Mouse (Mus musculus) layer of hippocampus, postnatal 36 days (tissue): ENCODE results near the gene Cnr2. TPM values are rescaled to one million over a fixed set of nuclear protein-coding genes. Genes with fewer than 3 reads are reported as not detected.
"Not testable (repeated sequence)": the region's sequence is repeated elsewhere in the genome, so short reads cannot be mapped to it uniquely, and the experiment has no call there.

Source experiments
- DNase-seq, 2 experiments: peaks; one replicate each; pipeline ENCODE4 v3.0.0; 2022
- total RNA-seq, 2 experiments: library from RNA; stranded (reverse); gene quantifications; 2 replicates each; pipeline ENCODE4 v1.2.3; 2021

Gene Cnr2
- total RNA-seq, 2 experiments from 2014 or later, result 0.15 TPM; not detected in 1

GRCm38 (mm10) chr4:135935502-135935901 lies 40.3 kb downstream of the Cnr2 start:
- no peak for DNase-seq

GRCm38 (mm10) chr4:135938858-135939257 lies 43.7 kb downstream of the Cnr2 start:
- DNase-seq, result no peak

GRCm38 (mm10) chr4:135941026-135941425 lies 45.8 kb downstream of the Cnr2 start:
- not testable (repeated sequence) for DNase-seq

- no peak for DNase-seq
These were observed 47.0 kb downstream of the Cnr2 start for GRCm38 (mm10) chr4:135942193-135942592.

DNA sequence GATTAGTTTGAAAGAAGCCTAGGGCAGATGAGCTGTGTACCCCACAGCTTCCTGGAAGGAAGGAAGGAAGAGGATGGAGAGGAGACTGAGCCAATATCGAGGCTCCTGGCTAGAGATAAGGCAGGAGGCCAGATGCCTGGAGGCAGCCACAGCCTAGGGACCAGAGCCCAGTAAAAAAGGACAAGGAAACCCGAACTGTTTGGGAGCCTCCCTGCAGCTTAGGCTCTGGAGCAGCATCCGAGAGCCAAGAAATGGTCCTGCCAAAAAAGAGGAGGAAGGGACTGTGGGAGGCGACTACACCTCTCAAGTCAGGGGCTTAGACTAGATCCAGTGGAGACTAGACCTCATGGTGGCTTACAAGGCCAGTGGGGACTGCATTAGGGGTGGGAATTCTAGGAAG lies 48.2 kb downstream of the Cnr2 start:
- no peak for DNase-seq

DNA sequence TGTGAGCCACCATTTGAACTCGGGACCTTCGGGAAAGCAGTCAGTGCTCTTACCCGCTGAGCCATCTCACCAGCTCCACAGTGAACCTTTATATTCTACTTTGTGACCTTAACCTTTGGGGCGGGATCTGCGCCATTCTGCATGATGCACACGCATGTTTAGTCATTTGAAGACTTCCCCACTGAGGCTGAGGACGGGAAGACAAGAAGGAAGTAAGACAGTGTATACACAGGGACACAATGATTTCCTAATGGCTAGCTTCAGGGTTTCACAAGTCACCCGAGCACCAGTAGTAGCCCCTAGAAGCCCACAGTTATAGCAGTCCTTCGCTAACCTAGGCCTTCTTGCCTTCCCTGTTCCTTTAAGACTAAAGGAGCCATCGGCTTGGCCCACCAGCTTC lies 50.5 kb downstream of the Cnr2 start:
- DNase-seq, result no peak

- peak; percentile 92 to 93 for DNase-seq
These were observed 51.1 kb downstream of the Cnr2 start, which contains the start of gene Hmgcl for GRCm38 (mm10) chr4:135946278-135946658. Gene Hmgcl (plus strand): TSS chr4:135946448.

DNA sequence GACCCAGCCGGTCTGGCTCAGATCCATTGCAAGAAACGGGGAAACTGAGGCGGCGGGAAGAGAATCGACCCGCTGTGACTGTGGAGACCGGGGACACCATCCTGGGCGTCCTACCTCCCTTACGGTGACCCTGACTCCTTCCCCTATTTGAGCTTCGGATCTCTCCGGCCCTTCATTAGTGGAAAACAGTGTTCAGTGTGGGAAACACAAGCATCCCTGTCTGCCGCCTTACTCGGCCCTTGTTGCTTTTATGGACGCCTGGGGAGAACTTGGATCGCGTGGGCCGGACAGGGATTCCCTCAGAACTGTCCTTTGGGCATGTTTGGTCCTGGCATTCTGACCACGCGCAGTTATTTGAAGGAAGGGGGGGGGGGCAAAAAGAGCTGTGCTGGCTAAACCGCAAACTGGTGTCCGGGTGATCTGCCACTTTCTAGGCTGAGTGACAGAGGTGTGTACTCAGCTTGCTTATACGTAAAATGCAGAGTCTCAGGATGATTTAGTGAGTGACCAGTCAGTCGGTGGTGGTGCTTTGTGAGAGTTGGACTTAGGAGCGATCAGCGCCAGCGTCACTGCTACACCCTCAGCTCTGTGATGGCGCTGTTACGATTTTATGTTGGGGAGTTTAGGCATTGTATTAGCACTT lies 51.6 kb downstream of the Cnr2 start:
- no peak for DNase-seq

GRCm38 (mm10) chr4:135948142-135948541 lies 52.9 kb downstream of the Cnr2 start:
- no peak for DNase-seq

DNA sequence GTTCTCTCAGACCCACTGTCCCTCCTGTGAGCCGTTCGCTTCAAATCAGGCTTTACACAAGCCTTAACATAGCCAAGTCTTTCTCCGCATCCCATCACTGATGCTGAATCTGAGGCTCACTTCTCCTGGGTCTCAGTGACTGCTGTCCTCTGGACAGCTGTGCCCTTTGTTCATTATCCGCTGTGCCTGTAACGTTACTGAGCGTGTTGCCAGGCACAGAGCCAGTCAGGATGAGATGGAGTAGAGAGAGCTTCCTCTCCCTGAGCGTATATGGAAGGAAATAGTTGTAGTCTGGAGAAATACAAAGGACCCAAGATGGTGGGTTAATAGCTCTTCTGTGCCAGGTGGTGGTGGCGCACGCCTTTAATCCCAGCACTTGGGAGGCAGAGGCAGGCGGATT lies 54.3 kb downstream of the Cnr2 start:
- no peak for DNase-seq

DNA sequence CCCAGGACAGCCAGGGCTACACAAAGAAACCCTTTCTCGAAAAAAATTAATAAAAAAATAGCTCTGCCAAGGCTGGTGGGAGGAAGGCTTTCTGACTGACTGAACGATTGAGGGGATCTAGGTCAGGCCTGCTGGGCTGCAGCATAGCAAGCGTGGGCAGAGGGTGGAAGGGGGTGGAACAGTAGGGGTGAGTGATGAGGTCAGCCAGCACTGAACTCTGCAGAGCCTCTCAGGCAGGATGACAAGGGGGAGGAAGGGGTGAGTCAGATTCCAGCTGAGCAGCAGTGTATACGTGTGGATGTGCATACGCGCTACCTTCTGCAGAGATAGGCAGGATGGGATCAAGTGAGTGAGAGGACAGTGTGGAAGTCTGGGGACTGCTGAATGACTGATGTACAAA lies 54.7 kb downstream of the Cnr2 start:
- no peak for DNase-seq

DNA sequence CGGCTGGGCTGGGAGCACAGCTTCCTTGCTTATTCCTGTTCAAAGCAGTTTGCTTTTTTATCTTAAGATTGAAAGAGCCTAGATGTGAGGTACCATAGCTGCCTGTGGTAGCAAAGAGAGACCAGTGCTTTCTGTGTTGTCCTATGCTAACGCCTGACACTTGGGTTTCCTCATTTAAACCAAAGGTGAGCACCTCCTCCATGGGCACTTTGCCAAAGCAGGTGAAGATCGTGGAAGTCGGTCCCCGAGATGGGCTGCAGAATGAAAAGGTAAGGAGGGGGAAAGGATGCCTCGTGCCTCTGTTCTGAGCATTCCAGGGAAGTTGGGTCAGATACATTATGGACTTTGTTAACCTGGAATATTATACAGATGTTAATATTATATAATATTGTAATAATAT lies 55.2 kb downstream of the Cnr2 start:
- DNase-seq, result no peak

- DNase-seq, result no peak
These were observed 56.3 kb downstream of the Cnr2 start for GRCm38 (mm10) chr4:135951505-135951904.

DNA sequence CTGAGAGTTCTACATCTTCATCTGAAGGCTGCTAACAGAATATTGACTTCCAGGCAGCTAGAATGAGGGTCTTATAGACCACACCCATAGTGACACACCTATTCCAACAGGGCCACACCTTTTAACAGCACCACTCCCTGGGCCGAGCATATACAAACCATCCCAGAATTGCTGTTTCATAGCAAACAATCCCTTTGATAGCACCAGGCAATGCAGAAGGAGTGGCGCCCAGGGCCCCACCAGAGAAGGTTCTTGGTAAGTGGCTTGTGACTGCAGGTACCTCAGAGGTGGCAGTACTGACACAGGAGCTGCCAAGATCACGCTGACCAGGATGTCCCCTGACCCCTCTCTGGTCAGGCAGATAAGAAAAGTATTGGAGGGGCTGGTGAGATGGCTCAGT lies 58.0 kb downstream of the Cnr2 start:
- DNase-seq, result no peak

- DNase-seq, result peak in 1 of 2 experiments; percentile 66
These were observed 59.0 kb downstream of the Cnr2 start for GRCm38 (mm10) chr4:135954241-135954640.

DNA sequence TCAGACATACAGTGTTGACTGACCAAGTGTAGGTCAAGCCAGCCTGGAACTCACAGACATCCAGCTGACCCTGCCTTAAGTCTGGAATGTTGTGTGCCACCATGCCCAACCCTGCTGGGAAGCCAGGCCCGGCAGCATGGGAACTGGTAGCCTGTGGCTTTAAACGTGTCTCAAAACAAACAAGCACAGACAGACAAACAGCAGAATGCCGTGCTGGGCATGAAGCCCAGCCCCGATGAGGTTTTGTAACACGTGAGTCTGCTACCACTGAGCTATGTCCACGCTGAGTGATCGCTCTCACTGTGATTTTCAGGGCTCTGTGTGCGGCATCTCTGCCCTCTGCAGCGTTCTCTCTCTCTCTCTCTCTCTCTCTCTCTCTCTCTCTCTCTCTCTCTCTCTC lies 60.7 kb downstream of the Cnr2 start:
- no peak for DNase-seq

GRCm38 (mm10) chr4:135958354-135958753 lies 63.2 kb downstream of the Cnr2 start:
- DNase-seq, result no peak

DNA sequence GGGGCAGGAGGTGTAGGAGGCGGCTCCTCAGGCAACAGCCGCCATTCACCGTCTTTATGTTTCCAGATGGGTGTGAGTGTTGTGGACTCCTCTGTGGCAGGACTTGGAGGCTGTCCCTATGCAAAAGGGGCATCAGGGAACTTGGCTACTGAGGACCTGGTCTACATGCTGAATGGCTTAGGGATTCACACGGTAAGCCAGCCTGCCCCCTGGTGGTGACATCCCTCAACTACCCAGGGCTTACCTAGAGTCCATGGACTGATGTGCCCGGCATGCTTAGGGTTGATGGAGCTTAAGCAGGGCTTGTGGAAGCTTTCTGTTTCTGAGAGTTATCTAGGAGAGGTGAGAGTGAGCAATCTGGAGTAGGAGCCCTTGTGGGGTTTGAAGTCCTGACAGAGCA lies 65.5 kb downstream of the Cnr2 start:
- DNase-seq, result peak; percentile 62 to 67

- DNase-seq, result no peak
These were observed 66.5 kb downstream of the Cnr2 start for GRCm38 (mm10) chr4:135961709-135962108.

DNA sequence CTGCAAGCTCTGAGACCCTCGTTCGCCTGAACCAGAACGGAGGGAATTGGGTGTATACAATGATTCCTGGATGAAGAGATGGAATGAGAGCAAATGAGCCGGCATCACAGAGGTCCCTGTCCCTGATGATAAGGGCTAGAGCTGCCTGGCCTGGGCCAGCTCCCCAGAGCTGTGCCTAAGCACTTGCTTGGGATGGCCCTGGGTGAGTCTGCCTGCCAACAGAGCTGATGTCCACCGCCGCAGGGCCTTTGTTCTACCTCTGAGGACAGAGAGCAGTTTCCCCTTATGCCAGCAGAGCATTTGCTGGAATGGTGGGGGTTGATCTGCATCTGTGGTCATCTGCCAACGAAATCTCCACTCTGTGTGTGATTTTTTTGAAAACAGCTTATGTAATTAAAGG lies 67.0 kb downstream of the Cnr2 start:
- DNase-seq, result no peak

DNA sequence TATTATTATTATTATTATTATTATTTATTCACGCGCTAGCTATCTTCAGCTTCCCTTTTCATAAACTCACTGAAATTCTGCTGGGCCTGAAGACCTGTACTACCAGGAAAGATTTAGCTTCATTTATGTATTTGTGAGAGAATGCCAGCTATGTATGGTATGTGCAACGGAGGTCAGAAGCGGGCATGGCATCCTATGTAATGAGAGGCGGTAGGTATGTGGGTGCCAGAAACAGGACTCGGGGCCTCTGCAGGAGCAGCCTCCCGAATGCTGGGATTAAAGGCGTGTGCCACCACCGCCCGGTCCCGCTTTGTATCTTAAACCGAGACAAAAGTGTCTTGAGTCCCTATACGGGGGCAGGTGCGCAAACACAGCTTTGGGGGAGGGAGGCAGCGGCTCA lies 67.8 kb downstream of the Cnr2 start:
- DNase-seq, result no peak

- DNase-seq, result peak; percentile 92 to 95
These were observed 68.4 kb downstream of the Cnr2 start, which contains the start of gene Gale for GRCm38 (mm10) chr4:135963457-135964193. Gene Gale (plus strand): TSS chr4:135963727.

DNA sequence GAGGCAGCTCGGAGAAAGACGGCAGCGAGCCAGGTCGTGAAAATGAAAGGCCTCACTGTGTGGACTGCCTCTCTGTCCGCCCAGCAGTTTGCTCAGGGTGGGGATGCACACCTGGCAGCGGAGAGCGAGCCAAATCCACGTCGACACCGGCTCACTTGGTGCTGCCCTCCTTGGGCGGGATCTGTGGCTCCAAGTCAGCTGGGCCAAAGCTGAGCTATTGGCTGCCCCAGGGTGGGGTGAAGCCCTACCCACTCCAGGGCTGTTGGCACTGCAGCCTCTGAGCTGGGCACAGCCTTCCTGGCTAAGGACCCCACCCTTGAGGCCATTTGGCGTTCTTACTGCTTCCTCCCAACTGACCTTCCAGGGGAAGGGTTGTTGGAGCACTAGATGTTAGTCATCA lies 69.2 kb downstream of the Cnr2 start:
- peak in 1 of 2 experiments; percentile 62 for DNase-seq

DNA sequence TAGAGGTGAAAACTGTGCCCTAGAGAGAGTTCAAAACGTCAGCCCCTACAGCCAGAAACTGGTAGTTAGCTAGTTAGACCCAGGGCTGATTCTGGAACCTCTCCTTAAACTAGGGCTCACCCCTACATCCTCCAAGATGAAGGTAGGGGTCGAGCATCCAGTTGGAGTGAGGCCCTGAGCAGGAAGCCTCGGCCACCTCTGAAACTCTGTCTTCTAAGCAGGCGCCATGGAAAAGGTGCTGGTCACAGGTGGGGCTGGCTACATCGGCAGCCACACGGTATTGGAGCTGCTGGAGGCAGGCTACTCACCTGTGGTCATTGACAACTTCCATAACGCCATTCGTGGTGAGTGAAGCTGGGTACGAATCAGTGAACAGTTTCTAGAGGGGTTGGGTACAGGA lies 69.9 kb downstream of the Cnr2 start:
- no peak for DNase-seq
